Mouse (Mus musculus) intestine, embryonic 15.5 days (tissue): ENCODE measurements around the gene Abhd13. TPM values are rescaled to one million over a fixed set of nuclear protein-coding genes. Genes with fewer than 3 reads are reported as not detected.

Experiments used
- ATAC-seq: fragments of 200-750 bp; cut with Nextera tagmentation; 2 replicates; pipeline ENCODE4 v1.8.0; 2017; ENCODE audit warnings: moderate TSS enrichment, moderate library complexity
- H3K27ac ChIP-seq: fragments of 300-500 bp; sonication (generic); 2 replicates; pipeline ENCODE4 v1.5.1; 2015; ENCODE audit warnings: mild to moderate bottlenecking, inconsistent platforms
- H3K27me3 ChIP-seq: fragments of 300-500 bp; sonication (generic); replicated peaks from 2 replicates; pipeline ENCODE4 v1.6.1; 2015; ENCODE audit warnings: inconsistent platforms
- H3K36me3 ChIP-seq: fragments of 300-500 bp; sonication (generic); 2 replicates; pipeline ENCODE4 v1.6.1; 2015; ENCODE audit warnings: inconsistent platforms
- H3K4me1 ChIP-seq: fragments of 300-500 bp; sonication (generic); replicated peaks from 2 replicates; pipeline ENCODE4 v1.6.1; 2015; ENCODE audit warnings: inconsistent platforms
- H3K4me2 ChIP-seq: fragments of 300-500 bp; sonication (generic); replicated peaks from 2 replicates; pipeline ENCODE4 v1.6.1; 2015; ENCODE audit warnings: mild to moderate bottlenecking, inconsistent platforms
- H3K4me3 ChIP-seq: fragments of 300-500 bp; sonication (generic); replicated peaks from 2 replicates; pipeline ENCODE4 v1.5.1; 2015; ENCODE audit warnings: inconsistent platforms
- H3K9ac ChIP-seq: fragments of 300-500 bp; sonication (generic); 2 replicates; pipeline ENCODE4 v1.6.1; 2015; ENCODE audit warnings: inconsistent platforms
- H3K9me3 ChIP-seq: fragments of 300-500 bp; sonication (generic); 2 replicates; pipeline ENCODE4 v1.6.1; 2016; ENCODE audit warnings: inconsistent platforms
- WGBS: fragments of 180-500 bp; shearing (Covaris S2); methylation state at CpG from one replicate; pipeline ENCODE4 v1.1.7; 2015; 5-methylcytosine and 5-hydroxymethylcytosine counted together
- polyA plus RNA-seq: library from polyadenylated mRNA; unstranded; fragments of >200 nt; fragmentation: Nextera tagmentation; extraction: Ambion mirVana; gene quantifications from 2 replicates; pipeline ENCODE4 v1.2.1, GENCODE M21; 2015

Gene Abhd13
- polyA plus RNA-seq, 1 experiment from 2014 or later, result 16.5 TPM

DNA sequence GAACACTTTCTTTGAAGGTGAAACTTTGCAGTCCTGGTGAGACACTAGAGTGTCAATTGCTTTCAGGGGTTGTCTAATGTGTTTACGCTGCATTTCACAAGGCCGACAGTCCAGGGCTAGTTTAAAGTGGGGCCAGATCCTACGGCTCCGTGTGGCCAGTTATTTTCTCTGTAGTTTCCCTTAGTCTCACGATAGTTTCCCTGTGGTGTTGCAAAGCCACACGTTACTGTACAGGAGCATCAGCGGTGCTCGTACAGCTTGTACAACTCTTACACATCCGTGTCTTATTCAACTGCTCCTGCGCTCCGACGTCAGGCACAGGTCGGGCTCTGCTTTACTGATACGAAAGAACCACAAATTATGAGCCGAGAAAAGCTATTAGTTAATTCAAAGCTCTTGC lies 491 bp upstream of the Abhd13 start:
- WGBS, result 31% methylated on average over 15 of the region's 15 CpGs
- H3K4me3 ChIP-seq, result peak overlapping the region; percentile 95
- H3K4me2 ChIP-seq, result peak overlapping the region; percentile 66
- no peaks in the 10 kb centered on the region for H3K9me3 ChIP-seq
- H3K27me3 ChIP-seq, result no peaks in the 10 kb centered on the region
- peak overlapping the region; percentile 51 for H3K27ac ChIP-seq
- H3K4me1 ChIP-seq, result peaks cover 14% of the 10 kb centered on the region; the same call in 1 of the 2 replicates
- 0 out of 2 replicates have a peak, but pooled peaks have one; percentile 10 for ATAC-seq
- H3K9ac ChIP-seq, result peak overlapping the region; percentile 80
- peaks cover 8% of the 10 kb centered on the region; the same call in 1 of the 2 replicates for H3K36me3 ChIP-seq

DNA sequence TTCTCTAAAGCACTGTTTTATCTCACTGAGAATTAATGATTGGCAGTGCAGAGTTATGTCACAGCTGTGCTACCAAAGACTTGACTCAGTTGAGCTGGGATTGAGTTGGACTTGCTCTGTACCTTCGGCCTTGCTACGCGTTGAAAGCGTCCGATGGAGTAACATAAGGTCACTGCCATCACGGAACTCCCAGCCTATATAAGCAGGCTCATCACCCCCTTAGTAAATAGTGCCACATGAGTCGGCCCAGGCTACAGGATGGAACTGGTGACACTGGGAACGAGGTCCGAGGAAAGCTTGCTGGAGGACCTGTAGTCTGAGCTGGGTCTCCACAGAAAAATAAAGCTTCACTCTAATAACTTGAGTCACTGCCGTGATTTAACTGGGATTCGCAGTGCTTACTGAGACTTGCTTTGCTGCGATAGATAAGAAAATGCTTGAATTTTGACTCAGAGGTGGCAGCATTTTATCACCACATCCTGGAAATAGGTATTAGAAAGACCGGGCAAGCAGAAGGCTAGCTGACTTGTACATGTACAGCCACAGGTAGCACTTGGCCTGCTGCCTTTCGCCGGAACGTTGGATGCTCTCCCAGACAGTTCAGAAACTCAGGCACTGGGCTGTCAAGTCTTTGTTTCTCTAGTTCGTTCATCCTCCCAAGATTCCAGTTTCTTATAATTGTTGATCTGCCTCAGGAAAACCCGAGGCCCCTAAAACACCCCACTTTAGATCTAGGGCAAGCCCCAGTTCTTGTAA lies 1.1 kb downstream of the Abhd13 start:
- WGBS, result 49% methylated on average over 18 of the region's 18 CpGs
- no peak for ATAC-seq
- Histone ChIP-seq H3K9me3 (no peaks in the 10 kb centered on the region), H3K4me3 (peak overlapping the region; percentile 95), H3K4me1 (peaks cover 14% of the 10 kb centered on the region; the same call in 1 of the 2 replicates), H3K36me3 (0 out of 2 replicates have a peak, but pooled peaks cover 6% of the 10 kb centered on the region), H3K27me3 (no peaks in the 10 kb centered on the region), H3K9ac (peak overlapping the region; percentile 80), H3K4me2 (peak overlapping the region; percentile 66), H3K27ac (no peak overlapping the region)

- 62% methylated on average over 1 of the region's 1 CpGs for WGBS
- no peak overlapping the region for H3K9ac ChIP-seq
Measured at GRCm38 (mm10) chr8:9979746-9980145, 2.2 kb downstream of the Abhd13 start.

DNA sequence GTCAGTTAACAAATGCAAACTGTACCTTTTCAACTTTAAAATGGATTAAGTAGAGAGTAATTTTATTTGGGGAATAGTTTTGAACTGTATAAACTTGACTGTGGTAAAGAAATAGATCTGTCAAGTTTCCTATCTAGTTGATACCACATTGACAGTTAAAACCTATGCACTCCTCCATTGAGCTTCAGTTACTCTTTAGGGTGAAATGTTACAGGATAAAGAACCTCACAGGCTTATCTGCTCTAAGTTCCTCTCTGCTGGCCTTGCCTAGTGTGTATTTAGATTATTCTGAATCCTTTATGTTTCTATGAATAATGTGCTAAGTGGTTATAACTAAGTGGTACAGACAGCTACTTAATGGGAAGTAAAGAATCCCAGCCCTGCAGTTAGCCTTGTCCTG lies 2.7 kb downstream of the Abhd13 start:
- H3K9ac ChIP-seq, result no peak overlapping the region
- no peak for ATAC-seq
- H3K36me3 ChIP-seq, result 0 out of 2 replicates have a peak, but pooled peaks cover 6% of the 10 kb centered on the region
- no peak overlapping the region for H3K4me2 ChIP-seq
- peaks cover 14% of the 10 kb centered on the region; the same call in 1 of the 2 replicates for H3K4me1 ChIP-seq
- H3K4me3 ChIP-seq, result no peak overlapping the region
- H3K9me3 ChIP-seq, result no peaks in the 10 kb centered on the region
- no peaks in the 10 kb centered on the region for H3K27me3 ChIP-seq
- no peak overlapping the region for H3K27ac ChIP-seq

More at GRCm38 (mm10) chr8:9979746-9980145, 2.2 kb downstream of the Abhd13 start:
- Histone ChIP-seq H3K27me3 (no peaks in the 10 kb centered on the region), H3K36me3 (0 out of 2 replicates have a peak, but pooled peaks cover 6% of the 10 kb centered on the region), H3K27ac (no peak overlapping the region), H3K4me3 (no peak overlapping the region), H3K4me2 (no peak overlapping the region), H3K9me3 (no peaks in the 10 kb centered on the region), H3K4me1 (peaks cover 14% of the 10 kb centered on the region; the same call in 1 of the 2 replicates)
- no peak for ATAC-seq

GRCm38 (mm10) chr8:10004115-10004514 lies 26.6 kb downstream of the Abhd13 start:
- Histone ChIP-seq H3K4me3 (no peak overlapping the region), H3K36me3 (no peaks in the 10 kb centered on the region), H3K4me1 (peaks cover 9% of the 10 kb centered on the region), H3K9ac (no peak overlapping the region), H3K27me3 (no peaks in the 10 kb centered on the region), H3K9me3 (no peaks in the 10 kb centered on the region), H3K27ac (no peak overlapping the region), H3K4me2 (no peak overlapping the region)
- no peak for ATAC-seq
- WGBS, result 84% methylated on average over 7 of the region's 7 CpGs

- 46% methylated on average over 16 of the region's 16 CpGs for WGBS
- no peaks in the 10 kb centered on the region for H3K27me3 ChIP-seq
Measured at GRCm38 (mm10) chr8:10006156-10006985, 28.9 kb downstream of the Abhd13 start, which contains the start of gene Tnfsf13b. TSS of gene Tnfsf13b (plus strand) at chr8:10006467.

GRCm38 (mm10) chr8:10006986-10007659 lies 29.6 kb downstream of the Abhd13 start:
- no peaks in the 10 kb centered on the region for H3K36me3 ChIP-seq

More at GRCm38 (mm10) chr8:10006156-10006985, 28.9 kb downstream of the Abhd13 start, which contains the start of gene Tnfsf13b:
- peak; percentile 92 for ATAC-seq
- peak within 1 kb of the TSS; percentile 41 for H3K4me3 ChIP-seq
- peak within 1 kb of the TSS; percentile 28; the same call in 1 of the 2 replicates for H3K9ac ChIP-seq
- peak within 1 kb of the TSS; percentile 80 for H3K4me2 ChIP-seq
- H3K4me1 ChIP-seq, result peaks cover 9% of the 10 kb centered on the region
- H3K36me3 ChIP-seq, result no peaks in the 10 kb centered on the region
- H3K27ac ChIP-seq, result no peak within 1 kb of the TSS
- H3K9me3 ChIP-seq, result no peaks in the 10 kb centered on the region

GRCm38 (mm10) chr8:10007660-10008028 lies 30.1 kb downstream of the Abhd13 start:
- Histone ChIP-seq H3K4me3 (peak overlapping the region; percentile 41; the same call in 1 of the 2 replicates), H3K27me3 (no peaks in the 10 kb centered on the region), H3K4me2 (peak overlapping the region; percentile 80), H3K36me3 (no peaks in the 10 kb centered on the region), H3K9me3 (no peaks in the 10 kb centered on the region), H3K4me1 (peaks cover 9% of the 10 kb centered on the region), H3K9ac (no peak overlapping the region), H3K27ac (no peak overlapping the region)
- 41% methylated on average over 6 of the region's 6 CpGs for WGBS
- no peak for ATAC-seq

More at GRCm38 (mm10) chr8:10006986-10007659, 29.6 kb downstream of the Abhd13 start:
- 4% methylated on average over 29 of the region's 29 CpGs for WGBS
- ATAC-seq, result peak; percentile 36
- Histone ChIP-seq H3K4me3 (peak overlapping the region; percentile 41), H3K27ac (no peak overlapping the region), H3K4me2 (peak overlapping the region; percentile 80), H3K27me3 (no peaks in the 10 kb centered on the region), H3K4me1 (peaks cover 9% of the 10 kb centered on the region), H3K9ac (peak overlapping the region; percentile 28; the same call in 1 of the 2 replicates), H3K9me3 (no peaks in the 10 kb centered on the region)

GRCm38 (mm10) chr8:10016252-10016651 lies 38.7 kb downstream of the Abhd13 start:
- whole genome bisulfite sequencing, result 88% methylated on average over 1 of the region's 1 CpGs
- no peaks in the 10 kb centered on the region for H3K9me3 ChIP-seq
- no peaks in the 10 kb centered on the region for H3K36me3 ChIP-seq
- no peaks in the 10 kb centered on the region for H3K27me3 ChIP-seq
- no peak overlapping the region for H3K4me3 ChIP-seq
- no peak for ATAC-seq
- H3K4me1 ChIP-seq, result no peaks in the 10 kb centered on the region
- no peak overlapping the region for H3K4me2 ChIP-seq
- H3K9ac ChIP-seq, result no peak overlapping the region
- H3K27ac ChIP-seq, result no peak overlapping the region

DNA sequence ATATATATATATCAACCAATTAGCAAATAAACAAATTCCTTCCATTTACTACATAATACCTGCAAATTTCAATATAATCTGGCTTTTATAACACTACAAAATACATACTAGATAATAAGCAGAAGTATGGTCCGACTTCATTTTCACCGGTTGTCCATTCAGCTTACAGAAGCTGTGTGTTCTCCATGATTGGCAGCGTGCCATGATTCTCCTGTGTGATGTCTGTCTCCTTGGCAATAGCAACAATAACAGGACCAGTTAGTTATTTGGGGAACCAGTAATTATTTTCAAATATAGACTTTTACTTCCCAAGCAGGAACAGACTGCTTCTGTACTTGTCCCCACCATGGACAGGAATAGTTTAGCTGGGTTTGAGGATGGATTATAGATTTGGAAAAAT lies 39.7 kb downstream of the Abhd13 start:
- Histone ChIP-seq H3K4me3 (no peak overlapping the region), H3K27me3 (no peaks in the 10 kb centered on the region), H3K27ac (no peak overlapping the region), H3K9ac (no peak overlapping the region), H3K4me2 (no peak overlapping the region), H3K4me1 (no peaks in the 10 kb centered on the region), H3K36me3 (no peaks in the 10 kb centered on the region), H3K9me3 (no peaks in the 10 kb centered on the region)
- ATAC-seq, result no peak
- 49% methylated on average over 3 of the region's 3 CpGs for WGBS

DNA sequence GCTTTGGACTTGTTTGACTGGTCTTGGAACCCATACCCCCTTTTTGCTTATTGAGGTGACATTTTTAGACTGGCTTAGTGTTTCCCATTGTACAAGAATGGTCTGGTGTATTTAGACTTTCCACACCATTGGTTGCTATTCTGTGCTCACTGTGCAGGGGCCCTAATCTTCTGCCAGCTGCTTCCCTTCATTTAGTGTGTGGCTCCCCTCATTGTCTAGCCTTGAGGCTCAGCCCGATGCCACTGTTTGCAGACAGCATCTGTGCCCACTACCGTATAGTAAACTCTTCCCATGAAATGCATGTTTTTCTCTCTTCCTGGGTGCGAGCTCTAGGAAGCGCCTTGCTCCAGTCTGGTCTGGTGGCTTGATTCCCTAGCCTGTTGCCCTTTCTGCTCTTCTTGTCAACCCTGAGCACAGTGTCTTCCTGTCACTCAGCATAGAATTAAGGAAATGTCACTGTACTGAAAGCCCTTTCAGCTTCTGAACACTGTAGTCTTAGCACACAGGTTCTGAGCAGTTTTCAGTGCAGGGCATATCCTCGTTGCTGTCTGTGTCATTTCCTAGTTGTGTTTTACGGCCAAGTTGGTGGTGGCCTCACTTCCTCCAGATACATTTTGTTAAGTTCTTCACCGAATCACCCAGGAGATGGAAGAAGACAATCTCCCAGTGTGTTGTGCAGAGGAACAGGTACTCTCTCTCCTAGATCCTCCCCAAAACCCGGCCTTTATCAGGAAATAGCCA lies 53.0 kb downstream of the Abhd13 start:
- WGBS, result 69% methylated on average over 8 of the region's 8 CpGs
- Histone ChIP-seq H3K36me3 (no peaks in the 10 kb centered on the region), H3K4me3 (no peak overlapping the region), H3K9ac (no peak overlapping the region), H3K27me3 (no peaks in the 10 kb centered on the region), H3K4me1 (no peaks in the 10 kb centered on the region), H3K9me3 (no peaks in the 10 kb centered on the region), H3K4me2 (no peak overlapping the region), H3K27ac (no peak overlapping the region)
- no peak for ATAC-seq
